Mouse (Mus musculus): ENCODE data around the gene Odf3l1.
A peak's percentile ranks its signal among the peaks of the same experiment; 100 is the strongest.

The Odf3l1 gene

DNA sequence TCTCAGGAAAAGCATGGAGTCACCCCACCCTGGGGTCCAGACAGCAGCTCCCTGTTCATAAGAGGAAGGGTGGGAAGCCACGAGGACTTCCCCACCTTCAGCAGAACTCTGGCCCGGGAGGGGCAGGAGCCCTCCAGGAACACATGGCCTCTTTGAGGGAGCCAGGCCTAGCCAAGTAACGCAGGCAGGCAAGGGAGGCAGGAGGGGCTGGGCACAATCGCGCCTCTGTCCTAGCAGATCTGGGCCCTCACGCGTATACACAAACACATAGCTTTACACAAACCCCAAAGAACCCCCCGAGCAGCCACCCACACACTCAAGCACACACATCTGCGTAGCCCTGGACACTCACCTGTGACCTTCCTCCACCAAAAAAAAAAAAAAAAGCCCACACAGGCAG lies 16.3 kb upstream of the Odf3l1 start:
- no peak for DNase-seq

DNA sequence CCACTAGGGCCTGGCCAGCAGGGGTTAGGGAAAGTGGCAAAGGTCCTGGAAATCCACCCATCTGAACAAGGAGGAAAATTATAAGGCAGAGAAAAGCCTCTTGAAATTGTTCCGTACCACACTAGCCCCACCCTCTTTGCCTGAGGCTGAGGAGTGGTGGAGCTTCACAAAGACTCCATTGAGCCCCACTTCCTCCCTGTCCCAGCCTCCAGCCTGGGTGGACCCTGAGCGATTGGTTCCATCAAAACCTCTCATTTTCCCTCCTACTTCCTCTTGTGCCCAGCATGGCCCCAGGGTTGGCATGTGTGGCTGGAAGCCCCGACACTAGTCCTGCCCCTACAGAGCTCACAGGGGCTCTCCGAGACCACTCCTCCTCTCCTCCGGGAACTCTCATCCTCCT lies 12.8 kb upstream of the Odf3l1 start:
- DNase-seq = no peak

- DNase-seq = peak; percentile 80
These were observed 12.3 kb upstream of the Odf3l1 start for GRCm38 (mm10) chr9:56876784-56877183.

GRCm38 (mm10) chr9:56873097-56873496 lies 8.6 kb upstream of the Odf3l1 start:
- DNase-seq = peak; percentile 24

DNA sequence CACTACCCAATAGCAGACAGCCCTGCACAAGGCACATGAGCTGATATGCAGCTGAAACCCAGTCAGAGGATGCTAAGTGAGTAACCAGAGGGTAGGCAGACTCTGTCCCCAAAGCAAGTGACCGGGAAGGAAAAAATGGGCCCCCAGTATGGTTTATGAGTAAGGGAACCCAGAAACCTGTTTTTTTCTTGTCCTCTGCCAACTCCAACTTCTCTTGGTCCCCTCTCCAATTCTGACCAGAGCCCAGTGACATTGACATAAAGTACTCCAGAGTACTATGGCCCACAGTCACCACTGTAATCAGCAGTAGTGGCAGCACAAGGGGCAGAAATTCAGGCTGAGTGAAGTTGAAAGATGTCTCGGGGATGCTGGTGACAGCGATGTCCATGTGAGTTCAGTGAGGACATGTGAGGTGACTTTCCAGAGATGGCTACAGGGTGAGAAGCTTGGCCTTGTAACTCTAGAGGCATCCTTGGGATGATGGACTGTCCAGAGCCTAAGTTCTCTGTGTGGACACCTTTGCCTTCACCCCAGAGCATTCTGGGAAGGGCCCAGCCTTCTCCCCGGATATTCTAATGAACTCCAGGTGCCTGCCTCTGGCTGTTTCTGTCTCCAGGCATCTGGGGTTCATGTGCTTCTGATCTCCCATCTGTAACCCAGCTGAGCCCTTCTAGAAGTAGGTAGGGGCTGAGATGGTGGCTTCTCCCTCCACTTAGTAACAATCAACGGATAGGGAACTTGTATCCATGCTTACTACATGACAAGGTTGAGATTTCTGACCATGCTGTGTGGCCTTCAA lies 7.8 kb upstream of the Odf3l1 start:
- DNase-seq = peak; percentile 33

DNA sequence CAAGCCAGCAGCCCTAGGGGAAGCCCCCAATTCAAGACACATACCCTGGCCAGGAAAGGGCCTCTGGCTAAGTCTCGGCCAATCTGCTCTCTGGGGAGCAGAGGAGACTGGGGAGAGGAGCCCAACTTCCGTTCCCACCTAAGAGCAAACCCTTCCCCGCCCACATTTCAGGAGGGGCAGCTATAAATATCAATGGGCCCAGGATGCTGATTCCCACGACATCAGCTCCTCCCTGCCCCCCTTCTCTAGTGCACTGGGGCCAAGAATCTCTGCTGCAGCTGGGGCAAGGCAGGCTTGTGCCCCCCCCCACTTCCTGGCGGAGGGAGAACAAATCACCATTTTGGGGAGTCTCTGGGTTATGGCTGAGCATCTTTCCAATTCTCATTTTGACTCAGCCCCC lies 6.7 kb upstream of the Odf3l1 start:
- DNase-seq = peak; percentile 85

GRCm38 (mm10) chr9:56870778-56871177 lies 6.3 kb upstream of the Odf3l1 start:
- DNase-seq = no peak

- DNase-seq = peak; percentile 25
These were observed 5.1 kb upstream of the Odf3l1 start for GRCm38 (mm10) chr9:56869552-56869951.

- DNase-seq = peak; percentile 88
These were observed 3.8 kb upstream of the Odf3l1 start for GRCm38 (mm10) chr9:56868292-56868691.

DNA sequence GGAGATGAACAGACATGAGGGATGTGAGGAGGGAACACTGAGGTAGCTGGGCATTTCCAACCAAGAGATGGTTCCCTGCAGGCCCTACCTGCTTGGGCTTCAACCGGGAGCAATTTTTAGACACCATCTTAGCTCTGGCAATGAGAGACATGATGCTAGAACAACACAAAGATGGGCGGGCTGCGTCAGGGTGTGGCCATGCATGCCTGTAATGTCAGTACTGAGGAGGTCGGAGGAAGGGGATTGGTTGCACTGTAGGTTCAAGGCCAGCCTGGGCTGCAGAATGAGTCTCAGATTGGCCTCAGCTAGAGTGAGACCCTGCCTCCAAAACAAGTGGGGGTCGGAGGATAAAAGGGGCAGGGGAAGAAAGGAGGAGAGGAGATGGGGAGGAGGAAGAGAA lies 2.0 kb upstream of the Odf3l1 start:
- DNase-seq = peak; percentile 12

DNA sequence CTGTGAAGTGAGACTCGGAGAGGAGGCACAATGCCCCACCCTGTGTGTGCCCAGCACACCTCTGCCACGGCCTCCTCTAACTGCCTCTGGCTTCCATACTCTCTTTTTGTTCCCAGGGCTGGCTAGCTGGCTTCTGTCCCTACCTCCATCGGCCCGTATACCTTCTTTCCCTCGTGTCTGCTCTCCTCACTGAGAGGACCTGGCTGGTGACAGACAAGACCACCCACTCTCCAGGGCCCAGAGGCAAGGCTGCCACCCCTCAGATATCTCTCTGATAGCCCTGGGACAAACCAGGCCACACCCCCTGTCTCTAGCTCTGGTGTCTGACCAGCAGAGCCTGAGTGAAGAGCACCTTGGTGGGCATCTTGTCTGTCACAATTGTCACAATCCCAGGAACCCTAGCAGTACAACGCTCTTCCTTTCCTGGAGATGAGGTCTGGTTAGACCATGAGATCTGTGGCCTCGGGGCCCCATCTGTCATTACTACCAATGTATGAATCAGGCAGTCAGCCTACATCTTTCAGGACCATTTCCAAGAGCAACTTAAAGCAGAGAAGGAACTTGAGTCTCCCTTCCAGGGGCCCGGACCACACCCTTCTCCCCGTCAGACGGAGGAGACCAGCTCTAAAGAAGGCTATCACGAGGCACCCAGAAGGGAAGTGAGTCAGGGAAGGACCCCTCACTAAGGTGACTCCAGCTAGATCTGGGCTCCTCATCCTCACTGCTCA lies 1.4 kb upstream of the Odf3l1 start:
- DNase-seq = peak; percentile 7

DNA sequence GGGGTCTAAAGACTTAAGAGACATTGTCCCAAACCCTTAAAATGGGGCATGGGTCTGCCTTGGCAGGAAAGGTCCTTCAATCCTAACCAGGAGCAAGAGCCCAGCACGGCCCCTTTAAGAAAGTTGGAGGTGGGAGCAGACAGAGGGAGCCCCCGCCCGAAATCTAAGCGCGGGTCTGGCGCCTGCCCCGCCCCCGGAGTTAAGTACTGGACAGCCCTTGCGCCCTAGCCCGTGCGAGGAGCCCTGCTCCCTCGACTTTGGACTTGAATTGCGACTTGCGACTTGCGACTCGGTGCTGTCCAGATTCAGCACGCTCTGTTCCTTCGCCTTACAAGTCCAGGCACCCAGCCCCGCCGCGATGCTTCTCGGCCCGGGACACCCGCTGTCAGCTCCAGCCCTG lies 353 bp upstream of the Odf3l1 start, which contains the start of gene Cspg4:
Cspg4 (plus strand) TSS at position 202 of the 400 bp plus-strand sequence.
- DNase-seq = peak; percentile 82

DNA sequence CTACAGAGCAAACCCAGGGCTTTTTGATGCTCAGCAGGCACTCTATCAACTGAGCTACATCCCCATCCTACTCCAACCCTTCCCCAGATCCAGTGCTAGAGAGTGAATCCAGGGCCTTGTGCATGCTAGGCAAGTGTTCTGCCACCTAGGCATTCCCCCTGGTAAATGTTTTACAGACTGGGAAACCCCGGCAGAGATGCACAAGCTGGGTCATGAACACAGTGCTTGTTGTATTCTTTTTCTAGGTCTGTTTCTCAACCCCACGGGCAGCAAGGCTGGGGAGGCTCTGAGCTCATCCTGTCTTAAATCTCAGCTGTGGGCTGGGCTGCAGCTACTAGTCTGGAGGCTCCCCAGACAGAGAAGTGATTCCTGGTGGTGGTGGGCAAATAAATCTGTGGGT lies 1.6 kb downstream of the Odf3l1 start:
- DNase-seq = no peak

- DNase-seq = peak; percentile 57
These were observed 3.8 kb downstream of the Odf3l1 start for GRCm38 (mm10) chr9:56860486-56861269.

DNA sequence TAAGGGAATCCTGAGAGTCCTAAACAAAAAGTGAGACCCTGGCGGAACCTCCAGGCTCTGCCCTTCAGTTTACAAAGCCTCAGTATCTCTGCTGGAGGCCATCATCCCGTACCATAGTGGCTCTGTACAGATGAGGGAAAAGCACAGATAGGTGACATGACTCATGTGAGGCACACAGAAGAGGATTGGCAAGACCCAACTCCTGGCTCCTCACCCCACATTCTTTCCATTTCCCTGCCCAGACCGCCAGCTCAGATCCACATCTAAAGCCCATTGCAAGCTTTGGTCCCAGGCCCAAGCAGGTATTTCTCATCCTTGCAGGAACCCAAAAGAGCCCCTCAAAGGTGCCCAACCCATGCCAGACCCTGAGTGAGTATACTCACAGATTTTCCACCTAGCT lies 4.4 kb downstream of the Odf3l1 start:
- no peak for DNase-seq

- no peak for DNase-seq
These were observed 7.0 kb downstream of the Odf3l1 start for GRCm38 (mm10) chr9:56857463-56857862.

GRCm38 (mm10) chr9:56851778-56852177 lies 12.7 kb downstream of the Odf3l1 start:
- DNase-seq = peak; percentile 86

GRCm38 (mm10) chr9:56850905-56851252 lies 13.6 kb downstream of the Odf3l1 start:
- no peak for DNase-seq

- peak; percentile 71 for DNase-seq
These were observed 14.2 kb downstream of the Odf3l1 start for GRCm38 (mm10) chr9:56850128-56850904.

DNA sequence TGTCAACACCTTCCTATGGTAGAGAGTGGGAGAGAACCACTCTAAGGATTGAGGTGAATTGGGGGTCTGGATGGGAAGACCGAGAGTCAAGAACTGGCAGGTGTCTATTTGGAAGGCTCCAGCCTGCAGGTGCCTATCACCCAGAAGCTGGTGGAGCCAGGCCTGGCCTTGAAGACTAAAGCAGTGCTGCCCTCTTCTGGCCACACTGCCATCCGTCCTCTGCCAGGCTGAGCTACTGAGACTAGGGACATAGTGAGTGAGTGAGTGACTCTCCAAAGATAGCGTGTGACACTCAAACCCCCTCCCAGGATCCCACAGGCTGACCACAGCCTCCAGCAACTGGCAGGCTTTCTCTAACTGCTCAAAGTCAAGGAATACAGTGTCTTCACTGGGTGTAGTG lies 17.0 kb downstream of the Odf3l1 start:
- peak; percentile 76 for DNase-seq

DNA sequence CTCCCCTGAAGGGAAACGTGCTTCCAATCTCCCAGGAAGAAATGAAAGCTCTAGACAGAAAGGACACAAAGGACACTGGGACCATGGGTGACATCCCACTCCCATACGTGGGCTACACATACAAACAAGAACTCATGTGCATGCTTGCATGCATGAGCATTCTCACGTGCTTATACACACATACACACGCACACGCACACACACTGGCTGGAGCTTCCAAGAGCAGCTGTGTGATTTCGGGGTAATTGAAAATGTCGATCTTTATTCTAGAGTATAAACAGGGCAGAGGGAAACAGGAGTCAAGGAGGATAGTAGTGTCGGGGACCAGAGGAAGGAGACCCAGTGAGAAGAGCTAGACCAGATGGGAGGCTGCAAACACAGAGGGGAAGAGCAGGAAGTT lies 19.8 kb downstream of the Odf3l1 start:
- DNase-seq = no peak

DNA sequence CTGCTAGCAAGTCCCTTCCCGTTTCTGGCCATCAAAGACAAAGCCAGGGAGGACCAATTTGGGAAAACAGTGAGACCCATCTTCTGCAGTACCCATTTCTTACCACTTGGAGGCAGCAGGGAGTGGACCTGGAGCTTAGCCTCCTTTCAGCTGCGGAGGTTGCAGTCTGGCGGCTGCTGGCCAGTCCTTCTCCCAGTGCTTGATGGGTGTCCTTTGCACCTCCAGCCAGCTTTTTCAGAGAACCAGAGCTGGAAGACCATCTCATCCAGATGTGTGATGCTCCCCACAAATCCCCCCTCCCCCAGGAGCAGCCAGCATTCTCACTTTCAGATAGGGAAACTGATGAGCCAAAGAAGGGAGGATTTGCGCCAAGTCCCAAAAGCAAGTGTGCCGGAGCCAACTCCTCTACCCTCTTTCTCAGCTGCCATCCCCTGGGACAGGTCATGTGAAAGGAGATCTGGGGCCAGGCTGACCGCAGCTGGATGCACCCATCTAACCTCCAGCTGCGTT lies 20.7 kb downstream of the Odf3l1 start:
- DNase-seq = peak; percentile 86

Data from lung, postnatal 10 days (tissue).